Mouse (Mus musculus): ENCODE results near the gene Tcf12. TPM values are rescaled to one million over a fixed set of nuclear protein-coding genes. Genes with fewer than 3 reads are reported as not detected.
A peak's percentile ranks its signal among the peaks of the same experiment; 100 is the strongest.

Tcf12 gene
- polyA plus RNA-seq, 2 experiments: 8.8 to 12.1 TPM

- no peak for TF ChIP-seq CTCF (IDR thresholded peaks at IDR 0.05; ENCODE audit: low read depth)
- no peak for TF ChIP-seq EP300 (IDR thresholded peaks at IDR 0.05; ENCODE audit: low read depth)
- no peak overlapping the region for H3K27ac ChIP-seq
- 89% methylated on average over 1 of the region's 1 CpGs for WGBS (ENCODE audit: insufficient replicate concordance)
- H3K4me1 ChIP-seq (replicated peaks; ENCODE audit: control insufficient read depth in 2 of 2, insufficient read depth in 2 of 2, low read length in 1 of 2): no peaks in the 10 kb centered on the region
- H3K9ac ChIP-seq (replicated peaks): no peak overlapping the region
- no peak overlapping the region for H3K4me3 ChIP-seq (ENCODE audit: insufficient read depth in 1 of 2, low read depth in 2 of 2, low read length in 2 of 2)
- no peaks in the 10 kb centered on the region for H3K27me3 ChIP-seq (ENCODE audit: control insufficient read depth, insufficient read depth, low read length)
- DNase-seq (ENCODE audit: low read depth in 3 of 3, low spot score in 3 of 3) (no peak), ATAC-seq (ENCODE audit: insufficient read depth) (no peak)
- no peaks in the 10 kb centered on the region for H3K9me3 ChIP-seq (ENCODE audit: control insufficient read depth, low read length)
- no peaks in the 10 kb centered on the region; the same call in none of the 2 replicates for H3K36me3 ChIP-seq (replicated peaks; ENCODE audit: control insufficient read depth, insufficient read depth, low read depth)
- H3K4me2 ChIP-seq (ENCODE audit: low read depth): no peak overlapping the region
Measured at GRCm38 (mm10) chr9:72103471-72103870, 8.2 kb downstream of the Tcf12 start.

- Histone ChIP-seq H3K4me3 (ENCODE audit: insufficient read depth in 1 of 2, low read depth in 2 of 2, low read length in 2 of 2) (no peak overlapping the region), H3K4me1 (replicated peaks; ENCODE audit: control insufficient read depth in 2 of 2, insufficient read depth in 2 of 2, low read length in 1 of 2) (no peaks in the 10 kb centered on the region), H3K27me3 (ENCODE audit: control insufficient read depth, insufficient read depth, low read length) (no peaks in the 10 kb centered on the region), H3K27ac (no peak overlapping the region), H3K36me3 (replicated peaks; ENCODE audit: control insufficient read depth, insufficient read depth, low read depth) (no peaks in the 10 kb centered on the region; the same call in 1 of the 2 replicates), H3K9me3 (ENCODE audit: control insufficient read depth, low read length) (no peaks in the 10 kb centered on the region), H3K4me2 (ENCODE audit: low read depth) (no peak overlapping the region), H3K9ac (replicated peaks) (no peak overlapping the region)
- DNase-seq (ENCODE audit: low read depth in 3 of 3, low spot score in 3 of 3) (no peak), ATAC-seq (ENCODE audit: insufficient read depth) (no peak)
- TF ChIP-seq EP300 (IDR thresholded peaks at IDR 0.05; ENCODE audit: low read depth) (no peak), CTCF (IDR thresholded peaks at IDR 0.05; ENCODE audit: low read depth) (no peak)
- WGBS (ENCODE audit: insufficient replicate concordance): 66% methylated on average over 7 of the region's 7 CpGs
Measured at GRCm38 (mm10) chr9:72099945-72100685, 11.6 kb downstream of the Tcf12 start.

- no peak overlapping the region for H3K27ac ChIP-seq
- peaks cover 0 to 2% of the 10 kb centered on the region in 2 experiments; a peak in 1 of 4 replicates for H3K4me1 ChIP-seq (replicated peaks; ENCODE audit: control insufficient read depth in 2 of 2, insufficient read depth in 2 of 2, low read length in 1 of 2)
- H3K27me3 ChIP-seq (ENCODE audit: control insufficient read depth, insufficient read depth, low read length): no peaks in the 10 kb centered on the region
- no peak overlapping the region for H3K4me2 ChIP-seq (ENCODE audit: low read depth)
- no peaks in the 10 kb centered on the region for H3K9me3 ChIP-seq (ENCODE audit: control insufficient read depth, low read length)
- 62% methylated on average over 2 of the region's 2 CpGs for WGBS (ENCODE audit: insufficient replicate concordance)
- H3K9ac ChIP-seq (replicated peaks): no peak overlapping the region
- DNase-seq (ENCODE audit: low read depth in 3 of 3, low spot score in 3 of 3): no peak
- no peak for TF ChIP-seq EP300 (IDR thresholded peaks at IDR 0.05; ENCODE audit: low read depth)
- no peak for TF ChIP-seq CTCF (IDR thresholded peaks at IDR 0.05; ENCODE audit: low read depth)
- H3K4me3 ChIP-seq (ENCODE audit: insufficient read depth in 1 of 2, low read depth in 2 of 2, low read length in 2 of 2): no peak overlapping the region
- no peak for ATAC-seq (ENCODE audit: insufficient read depth)
- no peaks in the 10 kb centered on the region; the same call in 1 of the 2 replicates for H3K36me3 ChIP-seq (replicated peaks; ENCODE audit: control insufficient read depth, insufficient read depth, low read depth)
Measured at GRCm38 (mm10) chr9:72098056-72098455, 13.6 kb downstream of the Tcf12 start.

- Histone ChIP-seq H3K9me3 (ENCODE audit: control insufficient read depth, low read length) (no peaks in the 10 kb centered on the region), H3K36me3 (replicated peaks; ENCODE audit: control insufficient read depth, insufficient read depth, low read depth) (no peaks in the 10 kb centered on the region; the same call in 1 of the 2 replicates), H3K4me1 (replicated peaks; ENCODE audit: control insufficient read depth in 2 of 2, insufficient read depth in 2 of 2, low read length in 1 of 2) (peaks cover 0 to 2% of the 10 kb centered on the region in 2 experiments; a peak in 1 of 4 replicates), H3K27ac (no peak overlapping the region), H3K27me3 (ENCODE audit: control insufficient read depth, insufficient read depth, low read length) (no peaks in the 10 kb centered on the region), H3K4me2 (ENCODE audit: low read depth) (no peak overlapping the region), H3K4me3 (ENCODE audit: insufficient read depth in 1 of 2, low read depth in 2 of 2, low read length in 2 of 2) (no peak overlapping the region), H3K9ac (replicated peaks) (no peak overlapping the region)
- no peak for TF ChIP-seq EP300 (IDR thresholded peaks at IDR 0.05; ENCODE audit: low read depth)
- no peak for TF ChIP-seq CTCF (IDR thresholded peaks at IDR 0.05; ENCODE audit: low read depth)
- WGBS (ENCODE audit: insufficient replicate concordance): 48% methylated on average over 2 of the region's 2 CpGs
- DNase-seq (ENCODE audit: low read depth in 3 of 3, low spot score in 3 of 3): no peak
- no peak for ATAC-seq (ENCODE audit: insufficient read depth)
Measured at GRCm38 (mm10) chr9:72097083-72097482, 14.6 kb downstream of the Tcf12 start.

GRCm38 (mm10) chr9:72094675-72095074 is 17.0 kb downstream of the Tcf12 start:
- TF ChIP-seq CTCF (IDR thresholded peaks at IDR 0.05; ENCODE audit: low read depth) (peak; percentile 37), EP300 (IDR thresholded peaks at IDR 0.05; ENCODE audit: low read depth) (no peak)
- H3K27ac ChIP-seq: no peak overlapping the region
- no peaks in the 10 kb centered on the region for H3K9me3 ChIP-seq (ENCODE audit: control insufficient read depth, low read length)
- no peak overlapping the region for H3K4me3 ChIP-seq (ENCODE audit: insufficient read depth in 1 of 2, low read depth in 2 of 2, low read length in 2 of 2)
- no peaks in the 10 kb centered on the region for H3K27me3 ChIP-seq (ENCODE audit: control insufficient read depth, insufficient read depth, low read length)
- H3K4me2 ChIP-seq (ENCODE audit: low read depth): no peak overlapping the region
- WGBS (ENCODE audit: insufficient replicate concordance): 73% methylated on average over 5 of the region's 5 CpGs
- no peaks in the 10 kb centered on the region; the same call in 1 of the 2 replicates for H3K36me3 ChIP-seq (replicated peaks; ENCODE audit: control insufficient read depth, insufficient read depth, low read depth)
- no peak for ATAC-seq (ENCODE audit: insufficient read depth)
- peaks cover 0 to 2% of the 10 kb centered on the region in 2 experiments; a peak in 1 of 4 replicates for H3K4me1 ChIP-seq (replicated peaks; ENCODE audit: control insufficient read depth in 2 of 2, insufficient read depth in 2 of 2, low read length in 1 of 2)
- H3K9ac ChIP-seq (replicated peaks): no peak overlapping the region
- no peak for DNase-seq (ENCODE audit: low read depth in 3 of 3, low spot score in 3 of 3)
